Mouse (Mus musculus) 416B (cell line): ENCODE data around the gene Rpl37.

Experiments
- DNase-seq: peaks from one replicate; pipeline ENCODE4 v3.0.0; 2011; ENCODE audit warnings: low read depth

Rpl37 gene

GRCm38 (mm10) chr15:5154621-5155020, 38.2 kb downstream of the Rpl37 start:
- no peak for DNase-seq

GRCm38 (mm10) chr15:5155093-5155492, 38.6 kb downstream of the Rpl37 start:
- no peak for DNase-seq

GRCm38 (mm10) chr15:5156355-5156754, 39.9 kb downstream of the Rpl37 start:
- DNase-seq, result no peak

- DNase-seq, result no peak
Measured at GRCm38 (mm10) chr15:5157386-5157785, 40.9 kb downstream of the Rpl37 start.

- DNase-seq, result no peak
Measured at GRCm38 (mm10) chr15:5158827-5159226, 42.4 kb downstream of the Rpl37 start.

- no peak for DNase-seq
Measured at GRCm38 (mm10) chr15:5165121-5165773, 48.8 kb downstream of the Rpl37 start.
